Mouse (Mus musculus) heart, embryonic 10.5 days (tissue): Measurements from ENCODE around the gene Erbb2. TPM values are rescaled to one million over a fixed set of nuclear protein-coding genes. Genes with fewer than 3 reads are reported as not detected.

ENCODE experiments used
- DNase-seq: peaks from one replicate; pipeline ENCODE4 v3.0.0-alpha.2; 2017; ENCODE audit warnings: low spot score
- H3K27ac ChIP-seq: fragments of 300-500 bp; sonication (generic); 2 replicates; pipeline ENCODE4 v1.5.1; 2016; ENCODE audit warnings: mild to moderate bottlenecking
- H3K27me3 ChIP-seq: fragments of 300-500 bp; sonication (generic); 2 replicates; pipeline ENCODE4 v1.6.1; 2016; ENCODE audit warnings: mild to moderate bottlenecking; ENCODE audit not compliant: poor library complexity, insufficient read depth, severe bottlenecking
- H3K36me3 ChIP-seq: fragments of 300-500 bp; sonication (generic); 2 replicates; pipeline ENCODE4 v1.6.1; 2016; ENCODE audit warnings: mild to moderate bottlenecking, moderate library complexity
- H3K4me1 ChIP-seq: fragments of 300-500 bp; sonication (generic); 2 replicates; pipeline ENCODE4 v1.6.1; 2016; ENCODE audit warnings: mild to moderate bottlenecking
- H3K4me3 ChIP-seq: fragments of 300-500 bp; sonication (generic); 2 replicates; pipeline ENCODE4 v1.5.1; 2016; ENCODE audit warnings: mild to moderate bottlenecking, moderate library complexity
- H3K9me3 ChIP-seq: fragments of 300-500 bp; sonication (generic); 2 replicates; pipeline ENCODE4 v1.6.1; 2016; ENCODE audit warnings: mild to moderate bottlenecking, moderate library complexity
- WGBS: fragments of 180-500 bp; shearing (Covaris S2); methylation state at CpG from one replicate; pipeline ENCODE4 v1.1.7; 2016; 5-methylcytosine and 5-hydroxymethylcytosine counted together
- polyA plus RNA-seq: library from polyadenylated mRNA; unstranded; fragments of >200 nt; fragmentation: Nextera tagmentation; extraction: Ambion mirVana; gene quantifications from 2 replicates; pipeline ENCODE4 v1.2.1, GENCODE M21; 2016

The Erbb2 gene
- polyA plus RNA-seq: 47.4 and 70.6 TPM in 2 replicates

- Histone ChIP-seq H3K27me3 (peaks cover 9% of the 10 kb centered on the region; the same call in 1 of the 2 replicates), H3K36me3 (peaks cover 22% of the 10 kb centered on the region), H3K27ac (peak within 1 kb of the TSS; percentile 99), H3K4me3 (peak within 1 kb of the TSS; percentile 99), H3K4me1 (peaks cover 76% of the 10 kb centered on the region), H3K9me3 (no peaks in the 10 kb centered on the region)
- WGBS: under 1% methylated on average over 44 of the region's 49 CpGs
- peak; percentile 95 for DNase-seq
Measured at GRCm38 (mm10) chr11:98412273-98412796, at the start of gene Erbb2. Gene Erbb2 (plus strand): TSS chr11:98412470.

GRCm38 (mm10) chr11:98363817-98364216 lies 48.5 kb upstream of the Erbb2 start:
- no peak for DNase-seq
- H3K4me3 ChIP-seq: no peak overlapping the region
- 77% methylated on average over 5 of the region's 5 CpGs for WGBS
- H3K4me1 ChIP-seq: peaks cover 68% of the 10 kb centered on the region
- H3K9me3 ChIP-seq: no peaks in the 10 kb centered on the region
- H3K36me3 ChIP-seq: peaks cover 11% of the 10 kb centered on the region; the same call in 1 of the 2 replicates
- no peak overlapping the region for H3K27ac ChIP-seq
- no peaks in the 10 kb centered on the region for H3K27me3 ChIP-seq

- no peak for DNase-seq
- Histone ChIP-seq H3K4me3 (no peak overlapping the region), H3K4me1 (peaks cover 68% of the 10 kb centered on the region), H3K9me3 (no peaks in the 10 kb centered on the region), H3K27ac (no peak overlapping the region), H3K27me3 (no peaks in the 10 kb centered on the region), H3K36me3 (peaks cover 11% of the 10 kb centered on the region; the same call in 1 of the 2 replicates)
- WGBS: 89% methylated on average over 5 of the region's 5 CpGs
Measured at GRCm38 (mm10) chr11:98364410-98364809, 47.9 kb upstream of the Erbb2 start.

- H3K27ac ChIP-seq: peak overlapping the region; percentile 44; the same call in 1 of the 2 replicates
- WGBS: 68% methylated on average over 10 of the region's 10 CpGs
- H3K9me3 ChIP-seq: no peaks in the 10 kb centered on the region
- H3K4me3 ChIP-seq: 0 out of 2 replicates have a peak overlapping the region, but pooled peaks have one; percentile 12
- H3K27me3 ChIP-seq: no peaks in the 10 kb centered on the region
- no peak for DNase-seq
- peaks cover 11% of the 10 kb centered on the region; the same call in 1 of the 2 replicates for H3K36me3 ChIP-seq
- H3K4me1 ChIP-seq: peaks cover 69% of the 10 kb centered on the region
Measured at GRCm38 (mm10) chr11:98366290-98366689, 46.0 kb upstream of the Erbb2 start.

GRCm38 (mm10) chr11:98367171-98367862 lies 45.0 kb upstream of the Erbb2 start:
- Histone ChIP-seq H3K27me3 (no peaks in the 10 kb centered on the region), H3K27ac (peak overlapping the region; percentile 77), H3K4me1 (peaks cover 69% of the 10 kb centered on the region), H3K4me3 (peak overlapping the region; percentile 12; the same call in 1 of the 2 replicates), H3K9me3 (no peaks in the 10 kb centered on the region), H3K36me3 (0 out of 2 replicates have a peak, but pooled peaks cover 7% of the 10 kb centered on the region)
- no peak for DNase-seq
- 65% methylated on average over 10 of the region's 10 CpGs for WGBS

- Histone ChIP-seq H3K27me3 (no peaks in the 10 kb centered on the region), H3K9me3 (no peaks in the 10 kb centered on the region), H3K36me3 (0 out of 2 replicates have a peak, but pooled peaks cover 7% of the 10 kb centered on the region), H3K4me1 (peaks cover 71% of the 10 kb centered on the region), H3K27ac (peak overlapping the region; percentile 77), H3K4me3 (0 out of 2 replicates have a peak overlapping the region, but pooled peaks have one; percentile 12)
- 60% methylated on average over 7 of the region's 7 CpGs for WGBS
- no peak for DNase-seq
Measured at GRCm38 (mm10) chr11:98367863-98368186, 44.4 kb upstream of the Erbb2 start.

GRCm38 (mm10) chr11:98369337-98369736 lies 42.9 kb upstream of the Erbb2 start:
- no peak for DNase-seq
- Histone ChIP-seq H3K27me3 (no peaks in the 10 kb centered on the region), H3K4me3 (no peak overlapping the region), H3K36me3 (0 out of 2 replicates have a peak, but pooled peaks cover 7% of the 10 kb centered on the region), H3K27ac (peak overlapping the region; percentile 47; the same call in 1 of the 2 replicates), H3K9me3 (no peaks in the 10 kb centered on the region), H3K4me1 (peaks cover 78% of the 10 kb centered on the region)
- 68% methylated on average over 6 of the region's 6 CpGs for WGBS

GRCm38 (mm10) chr11:98370588-98370987 lies 41.7 kb upstream of the Erbb2 start:
- H3K27ac ChIP-seq: peak overlapping the region; percentile 81; the same call in 1 of the 2 replicates
- DNase-seq: no peak

GRCm38 (mm10) chr11:98371556-98372240 lies 40.6 kb upstream of the Erbb2 start:
- WGBS: 30% methylated on average over 10 of the region's 10 CpGs
- no peak for DNase-seq
- H3K36me3 ChIP-seq: peaks cover 23% of the 10 kb centered on the region
- no peaks in the 10 kb centered on the region for H3K9me3 ChIP-seq
- no peaks in the 10 kb centered on the region for H3K27me3 ChIP-seq
- H3K27ac ChIP-seq: peak overlapping the region; percentile 81
- H3K4me3 ChIP-seq: peak overlapping the region; percentile 39
- peaks cover 89% of the 10 kb centered on the region for H3K4me1 ChIP-seq

More at GRCm38 (mm10) chr11:98370588-98370987, 41.7 kb upstream of the Erbb2 start:
- 85% methylated on average over 2 of the region's 2 CpGs for WGBS
- peaks cover 18% of the 10 kb centered on the region for H3K36me3 ChIP-seq
- H3K27me3 ChIP-seq: no peaks in the 10 kb centered on the region
- H3K4me3 ChIP-seq: no peak overlapping the region
- H3K9me3 ChIP-seq: no peaks in the 10 kb centered on the region
- H3K4me1 ChIP-seq: peaks cover 90% of the 10 kb centered on the region

GRCm38 (mm10) chr11:98372406-98372805 lies 39.9 kb upstream of the Erbb2 start:
- Histone ChIP-seq H3K36me3 (peaks cover 29% of the 10 kb centered on the region), H3K27me3 (no peaks in the 10 kb centered on the region), H3K27ac (peak overlapping the region; percentile 81), H3K9me3 (no peaks in the 10 kb centered on the region), H3K4me3 (peak overlapping the region; percentile 39), H3K4me1 (peaks cover 90% of the 10 kb centered on the region)
- no peak for DNase-seq
- WGBS: 5% methylated on average over 2 of the region's 2 CpGs

- 83% methylated on average over 6 of the region's 6 CpGs for WGBS
- no peaks in the 10 kb centered on the region for H3K27me3 ChIP-seq
- peak overlapping the region; percentile 81 for H3K27ac ChIP-seq
- H3K4me3 ChIP-seq: peak overlapping the region; percentile 39; the same call in 1 of the 2 replicates
- no peaks in the 10 kb centered on the region for H3K9me3 ChIP-seq
- peaks cover 92% of the 10 kb centered on the region for H3K4me1 ChIP-seq
- H3K36me3 ChIP-seq: peaks cover 38% of the 10 kb centered on the region
- no peak for DNase-seq
Measured at GRCm38 (mm10) chr11:98373244-98373643, 39.0 kb upstream of the Erbb2 start.

GRCm38 (mm10) chr11:98374266-98374665 lies 38.0 kb upstream of the Erbb2 start:
- Histone ChIP-seq H3K36me3 (peaks cover 48% of the 10 kb centered on the region), H3K27me3 (no peaks in the 10 kb centered on the region), H3K4me3 (no peak overlapping the region), H3K9me3 (no peaks in the 10 kb centered on the region), H3K4me1 (peaks cover 95% of the 10 kb centered on the region), H3K27ac (peak overlapping the region; percentile 81)
- DNase-seq: no peak
- WGBS: 38% methylated on average over 8 of the region's 8 CpGs

GRCm38 (mm10) chr11:98376756-98377155 lies 35.5 kb upstream of the Erbb2 start:
- Histone ChIP-seq H3K4me1 (peaks cover 83% of the 10 kb centered on the region), H3K36me3 (peaks cover 68% of the 10 kb centered on the region), H3K4me3 (no peak overlapping the region), H3K27me3 (no peaks in the 10 kb centered on the region), H3K27ac (peak overlapping the region; percentile 69), H3K9me3 (no peaks in the 10 kb centered on the region)
- WGBS: 68% methylated on average over 5 of the region's 5 CpGs
- no peak for DNase-seq
